Mouse (Mus musculus): ENCODE measurements around the gene Urah. TPM values are rescaled to one million over a fixed set of nuclear protein-coding genes. Genes with fewer than 3 reads are reported as not detected.
A peak's percentile ranks its signal among the peaks of the same experiment; 100 is the strongest.

The Urah gene
- polyA plus RNA-seq, 1 experiment from 2014 or later = 26.7 TPM

DNA sequence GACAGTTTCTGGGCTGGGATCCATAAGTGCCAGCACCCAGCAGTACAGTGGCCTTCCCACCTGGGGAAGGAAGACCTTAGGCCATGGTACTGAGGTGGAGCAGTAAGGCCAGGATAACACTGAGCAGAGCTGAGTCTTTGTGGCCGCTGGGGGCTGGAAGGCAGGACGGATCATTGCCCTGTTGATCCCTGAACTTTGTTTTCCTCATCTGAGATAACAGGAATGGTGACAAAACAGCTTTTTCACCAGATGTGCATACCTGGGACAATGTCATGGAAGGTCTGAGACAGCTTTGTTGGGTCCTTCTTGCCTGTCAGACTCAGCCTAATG lies 905 bp downstream of the Urah start:
- Histone ChIP-seq H3K27ac (ENCODE audit: low read length) (peak overlapping the region; percentile 25; the same call in 1 of the 2 replicates), H3K4me3 (replicated peaks; ENCODE audit: low read length) (peak overlapping the region; percentile 30), H3K4me2 (ENCODE audit: low read depth, low read length) (peak overlapping the region; percentile 39), H3K9me3 (replicated peaks; ENCODE audit: control insufficient read depth, low read length) (no peaks in the 10 kb centered on the region), H3K4me1 (ENCODE audit: control insufficient read depth, insufficient read depth, low read length) (0 out of 2 replicates have a peak, but pooled peaks cover 7% of the 10 kb centered on the region), H3K9ac (ENCODE audit: low read length) (peak overlapping the region; percentile 62), H3K27me3 (ENCODE audit: control insufficient read depth, insufficient read depth, low read length) (no peaks in the 10 kb centered on the region), H3K36me3 (ENCODE audit: control insufficient read depth, insufficient read depth, low read length) (no peaks in the 10 kb centered on the region)
- no peak for ATAC-seq (ENCODE audit: insufficient read depth, low FRiP score)
- WGBS = 68% methylated on average over 2 of the region's 2 CpGs

- Histone ChIP-seq H3K4me3 (replicated peaks; ENCODE audit: low read length) (no peak overlapping the region), H3K27me3 (ENCODE audit: control insufficient read depth, insufficient read depth, low read length) (no peaks in the 10 kb centered on the region; the same call in 1 of the 2 replicates), H3K4me1 (ENCODE audit: control insufficient read depth, insufficient read depth, low read length) (0 out of 2 replicates have a peak, but pooled peaks cover 7% of the 10 kb centered on the region), H3K4me2 (ENCODE audit: low read depth, low read length) (no peak overlapping the region), H3K9me3 (replicated peaks; ENCODE audit: control insufficient read depth, low read length) (no peaks in the 10 kb centered on the region), H3K36me3 (ENCODE audit: control insufficient read depth, insufficient read depth, low read length) (no peaks in the 10 kb centered on the region), H3K27ac (ENCODE audit: low read length) (no peak overlapping the region), H3K9ac (ENCODE audit: low read length) (no peak overlapping the region)
- no peak for ATAC-seq (ENCODE audit: insufficient read depth, low FRiP score)
- 76% methylated on average over 9 of the region's 9 CpGs for WGBS
These were observed 1.7 kb downstream of the Urah start for GRCm38 (mm10) chr7:140836243-140837115.

DNA sequence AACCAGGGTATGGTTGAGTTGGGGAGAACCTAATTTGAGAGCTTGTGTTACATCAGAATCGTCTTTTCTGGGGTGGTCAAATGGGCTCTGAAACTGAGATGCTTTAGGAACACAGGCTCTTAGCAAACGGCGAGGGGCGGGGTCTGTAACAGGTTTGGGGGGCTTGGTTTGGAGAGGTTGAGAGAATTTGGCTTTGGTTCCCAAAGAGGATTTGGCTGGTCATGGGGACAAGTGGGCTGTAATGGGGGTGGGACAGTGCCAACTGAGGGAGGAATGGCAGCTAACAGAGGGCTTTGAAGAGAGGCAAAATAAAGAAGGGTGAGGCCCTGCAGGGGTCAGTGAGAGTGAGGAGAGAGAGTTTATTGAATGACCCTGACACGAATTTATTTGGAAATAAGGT lies 4.7 kb downstream of the Urah start:
- H3K4me1 ChIP-seq (ENCODE audit: control insufficient read depth, insufficient read depth, low read length) = 0 out of 2 replicates have a peak, but pooled peaks cover 7% of the 10 kb centered on the region
- no peak for ATAC-seq (ENCODE audit: insufficient read depth, low FRiP score)
- H3K27ac ChIP-seq (ENCODE audit: low read length) = no peak overlapping the region
- H3K9ac ChIP-seq (ENCODE audit: low read length) = no peak overlapping the region
- no peaks in the 10 kb centered on the region; the same call in none of the 2 replicates for H3K27me3 ChIP-seq (ENCODE audit: control insufficient read depth, insufficient read depth, low read length)
- no peaks in the 10 kb centered on the region for H3K36me3 ChIP-seq (ENCODE audit: control insufficient read depth, insufficient read depth, low read length)
- no peak overlapping the region for H3K4me2 ChIP-seq (ENCODE audit: low read depth, low read length)
- WGBS = 52% methylated on average over 5 of the region's 5 CpGs
- no peaks in the 10 kb centered on the region for H3K9me3 ChIP-seq (replicated peaks; ENCODE audit: control insufficient read depth, low read length)
- H3K4me3 ChIP-seq (replicated peaks; ENCODE audit: low read length) = no peak overlapping the region

DNA sequence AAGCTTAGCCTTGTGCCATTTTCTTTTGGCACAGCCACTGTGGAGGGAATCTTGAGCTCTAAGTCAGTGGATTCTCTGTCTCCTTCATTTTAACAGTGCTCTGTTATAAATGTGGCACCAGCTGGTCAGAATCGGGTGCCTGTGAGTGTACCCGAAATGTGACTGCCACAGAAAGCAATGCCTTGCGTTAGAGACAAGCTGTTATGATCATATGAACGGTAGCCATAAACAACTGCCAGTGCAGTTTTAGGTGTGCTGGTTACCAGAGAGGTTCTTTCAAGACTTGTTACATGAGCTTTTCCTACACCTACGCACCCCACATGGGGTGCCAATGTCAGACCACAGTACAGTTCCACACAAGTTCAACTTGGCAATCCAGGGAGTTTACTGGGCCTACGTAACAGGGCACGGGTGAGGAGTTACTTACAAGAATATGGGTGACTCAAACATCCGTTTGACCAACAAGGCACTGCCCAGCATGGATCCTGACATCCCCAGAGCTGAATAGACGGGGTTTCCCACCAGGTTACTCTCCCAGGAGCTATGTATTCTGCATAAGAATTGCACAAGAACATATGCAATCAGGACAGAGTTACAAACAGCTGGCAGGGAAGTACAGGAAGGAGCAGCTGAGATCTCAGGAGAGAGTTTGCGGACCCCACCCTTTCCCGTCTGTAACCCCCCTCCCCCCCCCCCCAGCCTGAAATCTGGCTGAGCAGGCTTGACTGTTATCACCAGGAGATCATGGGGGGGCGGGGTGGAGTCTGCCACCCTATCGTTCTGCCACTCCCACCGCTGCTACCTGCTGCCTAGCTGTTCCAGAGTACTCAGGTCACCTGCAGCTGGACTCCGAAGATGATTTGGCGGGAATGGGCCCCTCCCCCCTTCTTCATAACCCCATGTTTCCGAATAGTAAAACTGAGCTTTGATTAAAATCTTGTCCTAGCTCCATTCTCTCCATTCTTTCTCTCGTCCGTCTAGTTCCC lies 6.2 kb downstream of the Urah start:
- ATAC-seq (ENCODE audit: insufficient read depth, low FRiP score) = peak; percentile 44; the same call in 1 of the 2 replicates
- no peaks in the 10 kb centered on the region for H3K9me3 ChIP-seq (replicated peaks; ENCODE audit: control insufficient read depth, low read length)
- H3K4me3 ChIP-seq (replicated peaks; ENCODE audit: low read length) = no peak overlapping the region
- no peak overlapping the region for H3K27ac ChIP-seq (ENCODE audit: low read length)
- H3K9ac ChIP-seq (ENCODE audit: low read length) = no peak overlapping the region
- H3K36me3 ChIP-seq (ENCODE audit: control insufficient read depth, insufficient read depth, low read length) = no peaks in the 10 kb centered on the region
- H3K27me3 ChIP-seq (ENCODE audit: control insufficient read depth, insufficient read depth, low read length) = no peaks in the 10 kb centered on the region; the same call in none of the 2 replicates
- WGBS = 39% methylated on average over 16 of the region's 19 CpGs
- H3K4me2 ChIP-seq (ENCODE audit: low read depth, low read length) = no peak overlapping the region
- no peaks in the 10 kb centered on the region for H3K4me1 ChIP-seq (ENCODE audit: control insufficient read depth, insufficient read depth, low read length)

DNA sequence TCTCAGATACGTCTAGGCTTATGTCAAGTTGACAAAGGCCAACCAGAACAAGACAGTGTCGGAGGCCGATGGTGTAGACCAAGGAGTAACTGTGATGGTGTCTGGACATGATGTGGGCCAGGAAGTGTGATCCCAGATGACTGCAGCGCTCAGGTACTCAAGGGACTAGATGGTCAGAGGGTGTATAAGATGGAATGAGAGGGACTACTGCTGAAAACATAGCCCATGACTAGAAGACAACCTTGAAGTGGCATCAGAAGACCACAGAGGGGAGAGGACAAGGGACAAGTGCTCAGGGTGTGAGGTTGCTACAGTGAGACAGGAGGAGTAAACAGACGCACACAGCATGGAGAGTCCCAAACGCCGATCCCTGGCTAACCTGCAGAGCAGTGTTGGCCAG lies 9.0 kb downstream of the Urah start:
- ATAC-seq (ENCODE audit: insufficient read depth, low FRiP score) = no peak
- no peak overlapping the region for H3K27ac ChIP-seq (ENCODE audit: low read length)
- no peak overlapping the region for H3K4me3 ChIP-seq (replicated peaks; ENCODE audit: low read length)
- no peaks in the 10 kb centered on the region; the same call in none of the 2 replicates for H3K27me3 ChIP-seq (ENCODE audit: control insufficient read depth, insufficient read depth, low read length)
- H3K9me3 ChIP-seq (replicated peaks; ENCODE audit: control insufficient read depth, low read length) = no peaks in the 10 kb centered on the region
- no peaks in the 10 kb centered on the region for H3K4me1 ChIP-seq (ENCODE audit: control insufficient read depth, insufficient read depth, low read length)
- H3K36me3 ChIP-seq (ENCODE audit: control insufficient read depth, insufficient read depth, low read length) = no peaks in the 10 kb centered on the region
- H3K4me2 ChIP-seq (ENCODE audit: low read depth, low read length) = no peak overlapping the region
- 64% methylated on average over 7 of the region's 7 CpGs for WGBS
- H3K9ac ChIP-seq (ENCODE audit: low read length) = no peak overlapping the region

- Histone ChIP-seq H3K9ac (ENCODE audit: low read length) (no peak within 1 kb of the TSS), H3K27me3 (ENCODE audit: control insufficient read depth, insufficient read depth, low read length) (no peaks in the 10 kb centered on the region; the same call in none of the 2 replicates), H3K4me2 (ENCODE audit: low read depth, low read length) (no peak within 1 kb of the TSS), H3K36me3 (ENCODE audit: control insufficient read depth, insufficient read depth, low read length) (no peaks in the 10 kb centered on the region), H3K4me3 (replicated peaks; ENCODE audit: low read length) (no peak within 1 kb of the TSS), H3K4me1 (ENCODE audit: control insufficient read depth, insufficient read depth, low read length) (no peaks in the 10 kb centered on the region), H3K9me3 (replicated peaks; ENCODE audit: control insufficient read depth, low read length) (no peaks in the 10 kb centered on the region), H3K27ac (ENCODE audit: low read length) (no peak within 1 kb of the TSS)
- 26% methylated on average over 14 of the region's 14 CpGs for WGBS
- ATAC-seq (ENCODE audit: insufficient read depth, low FRiP score) = peak; percentile 79
These were observed 10.3 kb downstream of the Urah start, which contains the start of gene Scgb1c1 for GRCm38 (mm10) chr7:140844905-140845665. Gene Scgb1c1, plus strand, starts transcription at chr7:140845547.

GRCm38 (mm10) chr7:140845683-140846082 lies 10.9 kb downstream of the Urah start:
- no peak overlapping the region for H3K9ac ChIP-seq (ENCODE audit: low read length)
- ATAC-seq (ENCODE audit: insufficient read depth, low FRiP score) = no peak
- 66% methylated on average over 4 of the region's 4 CpGs for WGBS
- H3K4me3 ChIP-seq (replicated peaks; ENCODE audit: low read length) = no peak overlapping the region
- no peaks in the 10 kb centered on the region; the same call in none of the 2 replicates for H3K27me3 ChIP-seq (ENCODE audit: control insufficient read depth, insufficient read depth, low read length)
- no peak overlapping the region for H3K27ac ChIP-seq (ENCODE audit: low read length)
- no peaks in the 10 kb centered on the region for H3K4me1 ChIP-seq (ENCODE audit: control insufficient read depth, insufficient read depth, low read length)
- H3K36me3 ChIP-seq (ENCODE audit: control insufficient read depth, insufficient read depth, low read length) = no peaks in the 10 kb centered on the region
- H3K9me3 ChIP-seq (replicated peaks; ENCODE audit: control insufficient read depth, low read length) = no peaks in the 10 kb centered on the region
- H3K4me2 ChIP-seq (ENCODE audit: low read depth, low read length) = no peak overlapping the region

DNA sequence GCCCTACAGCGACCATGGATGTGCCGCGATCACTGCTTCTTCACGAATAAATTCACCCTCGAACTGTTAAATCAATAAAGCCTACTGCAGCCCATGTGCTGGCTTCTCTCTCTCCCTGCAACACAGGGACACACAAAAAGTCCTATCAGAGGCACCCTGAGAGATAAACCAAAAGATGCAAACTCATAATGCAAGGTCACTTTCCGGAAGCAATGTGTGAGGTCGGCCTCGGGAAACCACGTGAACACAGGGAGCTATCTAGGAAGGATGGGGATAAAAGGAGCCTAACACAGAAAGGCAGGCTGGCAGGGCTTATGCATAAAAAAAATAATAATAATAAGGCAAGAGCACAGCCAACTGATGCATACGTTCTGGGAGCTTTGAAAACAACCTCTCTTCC lies 11.9 kb downstream of the Urah start:
- Histone ChIP-seq H3K4me3 (replicated peaks; ENCODE audit: low read length) (no peak overlapping the region), H3K9me3 (replicated peaks; ENCODE audit: control insufficient read depth, low read length) (no peaks in the 10 kb centered on the region), H3K9ac (ENCODE audit: low read length) (no peak overlapping the region), H3K27me3 (ENCODE audit: control insufficient read depth, insufficient read depth, low read length) (no peaks in the 10 kb centered on the region; the same call in 1 of the 2 replicates), H3K36me3 (ENCODE audit: control insufficient read depth, insufficient read depth, low read length) (peaks cover 4% of the 10 kb centered on the region; the same call in 1 of the 2 replicates), H3K4me2 (ENCODE audit: low read depth, low read length) (no peak overlapping the region), H3K4me1 (ENCODE audit: control insufficient read depth, insufficient read depth, low read length) (no peaks in the 10 kb centered on the region), H3K27ac (ENCODE audit: low read length) (no peak overlapping the region)
- no peak for ATAC-seq (ENCODE audit: insufficient read depth, low FRiP score)
- WGBS = 80% methylated on average over 10 of the region's 10 CpGs
